Mouse (Mus musculus) MEL (cell line): Measurements from ENCODE around the gene Gadd45g.

Experiments used
- CTCF ChIP-seq, 3 experiments: IDR thresholded peaks in 2 of 3; conservative IDR thresholded peaks in 1 of 3; 2 replicates each; pipeline ENCODE4 v1.5.1; 2011 to 2012; ENCODE audit warnings: low read length in 3 of 3, low read depth in 2 of 3, mild to moderate bottlenecking in 2 of 3, improper control_type of control experiment in 1 of 3, inconsistent platforms in 1 of 3, mixed read lengths in 1 of 3, moderate library complexity in 1 of 3; ENCODE audit not compliant: control insufficient read depth in 1 of 3, insufficient read depth in 1 of 3, poor library complexity in 1 of 3, severe bottlenecking in 1 of 3
- EP300 ChIP-seq, 2 experiments: IDR thresholded peaks; 2 replicates each; pipeline ENCODE4 v1.6.1; 2011; ENCODE audit warnings: improper control_type of control experiment in 2 of 2, low read length in 2 of 2, low read depth in 1 of 2, mild to moderate bottlenecking in 1 of 2

DNA sequence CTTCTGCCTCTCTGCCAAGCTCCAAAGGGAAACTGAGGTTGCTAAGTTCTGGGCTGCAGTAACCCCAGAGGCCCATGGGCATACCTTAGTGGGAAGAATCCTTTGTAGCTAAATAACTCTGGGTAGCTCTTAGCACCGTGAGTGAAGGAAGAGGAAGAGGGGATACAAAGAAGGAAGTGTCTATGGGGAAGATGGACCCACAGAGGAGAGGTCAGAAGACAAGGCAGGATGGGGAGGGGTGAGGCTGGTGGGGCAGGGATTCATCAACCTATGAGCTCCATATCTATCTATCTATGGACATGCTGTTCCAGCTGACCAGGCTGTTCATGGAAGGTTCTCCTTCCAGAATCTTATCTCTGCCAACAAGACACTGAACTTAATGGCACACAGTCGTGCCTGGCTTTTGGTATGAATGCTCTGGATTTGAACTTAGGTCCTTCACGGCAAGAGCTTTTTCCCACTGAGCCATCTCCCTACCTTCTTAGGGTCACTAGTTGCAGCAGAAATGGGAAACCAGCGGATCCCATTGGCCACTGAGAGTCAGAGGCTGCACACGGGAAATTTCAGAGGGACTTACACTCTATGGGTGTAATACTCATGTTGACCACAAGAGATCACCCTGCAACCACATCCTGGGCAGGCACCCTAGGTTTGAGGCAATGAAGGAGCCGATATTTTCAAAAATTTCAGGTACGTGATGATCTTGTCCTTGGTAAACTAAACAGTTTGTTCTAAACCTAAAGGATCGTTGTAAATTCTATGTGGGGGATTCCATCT lies 7.0 kb upstream of the Gadd45g start:
- TF ChIP-seq EP300 (IDR thresholded peaks at IDR 0.05; ENCODE audit: low read depth in 1 of 2, low read length in 2 of 2): 0 out of 4 replicates have a peak, but pooled peaks of 1 of the 2 experiments have one; percentile 11
- peak; percentile 79 to 92 (median 89) for TF ChIP-seq CTCF (IDR thresholded peaks at IDR 0.05 in 2 of 3, conservative IDR thresholded peaks at IDR 0.05 in 1 of 3; ENCODE audit: control insufficient read depth in 1 of 3, insufficient read depth in 1 of 3, low read depth in 2 of 3, low read length in 3 of 3, poor library complexity in 1 of 3, severe bottlenecking in 1 of 3)
